14 mouse cellular contexts compared by ENCODE assay signal in the genomic region with DNA sequence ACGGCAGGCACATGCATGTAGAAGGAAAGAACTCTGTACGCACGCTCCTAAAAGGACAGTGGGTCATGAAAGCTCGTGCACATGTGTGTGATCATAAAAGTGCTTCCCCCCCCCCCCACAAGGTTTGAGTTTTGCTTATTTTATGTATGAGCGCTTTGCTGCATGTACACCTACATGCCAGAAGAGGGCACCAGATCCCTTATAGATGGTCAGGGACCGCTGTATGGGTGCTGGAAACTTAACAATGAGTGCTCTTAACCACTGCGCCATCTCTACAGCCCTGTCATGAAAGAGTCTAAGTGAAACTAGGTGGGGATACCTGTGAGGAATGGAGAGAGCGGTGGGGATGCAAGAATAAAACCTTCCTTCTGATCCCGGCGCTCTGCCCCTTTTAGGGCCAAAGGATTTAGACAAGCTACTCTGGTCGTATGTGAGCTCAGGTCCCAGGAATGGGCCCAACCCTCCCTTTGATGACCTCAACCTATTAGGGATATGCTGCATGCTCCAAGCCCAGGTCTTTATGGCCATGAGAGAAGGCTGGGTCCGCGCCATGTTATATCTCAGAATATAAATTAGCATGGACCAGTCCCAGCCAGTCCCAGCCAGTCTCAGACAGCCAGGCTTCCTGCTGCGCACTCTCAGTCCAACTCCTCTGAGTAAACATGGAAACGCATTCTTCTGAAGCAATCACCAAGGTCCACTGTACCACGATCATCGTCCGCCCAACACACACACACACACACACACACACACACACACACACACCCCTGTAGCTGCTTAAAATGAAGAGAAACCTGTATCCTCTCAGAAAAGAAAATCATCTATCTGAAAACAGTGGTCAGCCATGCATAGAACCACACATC. TPM values are rescaled to one million over a fixed set of nuclear protein-coding genes. Genes with fewer than 3 reads are reported as not detected.
A peak's percentile ranks its signal among the peaks of the same experiment; 100 is the strongest.
DNase-seq lines count a peak whose midpoint lies in the region; ATAC-seq and TF ChIP-seq lines count a peak whose summit lies in the region.
"Had no signal": no experiment of that assay in that cellular context is flagged by ENCODE, and none has a peak within 500 bp of the region (broad histone marks: within the 10 kb centered on the region; RNA-seq: fewer than 3 reads in every experiment).

No protein-coding gene starts in this region.

- 94% methylated on average over 18 of the region's 18 CpGs for WGBS in heart, embryonic 11.5 days (ENCODE audit: insufficient replicate concordance)
- WGBS in liver, adult 2 months: 76% methylated on average over 18 of the region's 18 CpGs
- 89% methylated on average over 18 of the region's 18 CpGs for WGBS in liver, embryonic 11.5 days
- WGBS in heart, postnatal 0 days: 92% methylated on average over 18 of the region's 18 CpGs
- 95% methylated on average over 18 of the region's 18 CpGs for WGBS in hindbrain, embryonic 13.5 days

- no peak overlapping the region for H3K4me2 ChIP-seq in heart, embryonic 11.5 days
- no peak overlapping the region for H3K4me2 ChIP-seq in liver, embryonic 11.5 days
- H3K4me2 ChIP-seq in heart, postnatal 0 days (ENCODE audit: low read depth, low read length): no peak overlapping the region
- no peak overlapping the region for H3K4me2 ChIP-seq in hindbrain, embryonic 13.5 days
- H3K4me2 ChIP-seq: lung, embryonic 15.5 days; midbrain, embryonic 13.5 days had no signal

- H3K4me3 ChIP-seq in heart, embryonic 11.5 days (ENCODE audit: low read depth, low read length): no peak overlapping the region
- H3K4me3 ChIP-seq in liver, adult 2 months (ENCODE audit: insufficient read depth, low read depth, low read length): no peak overlapping the region
- H3K4me3 ChIP-seq in liver, embryonic 11.5 days (ENCODE audit: low read depth, low read length): no peak overlapping the region
- no peak overlapping the region for H3K4me3 ChIP-seq in heart, postnatal 0 days (ENCODE audit: low read depth, low read length)
- no peak overlapping the region for H3K4me3 ChIP-seq in hindbrain, embryonic 13.5 days
- H3K4me3 ChIP-seq: lung, embryonic 15.5 days; midbrain, embryonic 13.5 days had no signal

- no peak overlapping the region for H3K9ac ChIP-seq in heart, embryonic 11.5 days (ENCODE audit: low read depth, low read length)
- no peak overlapping the region for H3K9ac ChIP-seq in liver, adult 2 months (ENCODE audit: low read depth, low read length)
- H3K9ac ChIP-seq in liver, embryonic 11.5 days (ENCODE audit: low read depth, low read length): no peak overlapping the region
- no peak overlapping the region for H3K9ac ChIP-seq in heart, postnatal 0 days (replicated peaks; ENCODE audit: low read depth, low read length)
- no peak overlapping the region for H3K9ac ChIP-seq in hindbrain, embryonic 13.5 days
- H3K9ac ChIP-seq: lung, embryonic 15.5 days; midbrain, embryonic 13.5 days had no signal

- H3K27me3 ChIP-seq in heart, embryonic 11.5 days (ENCODE audit: control insufficient read depth, insufficient read depth, low read length): no peaks in the 10 kb centered on the region
- no peaks in the 10 kb centered on the region for H3K27me3 ChIP-seq in liver, adult 2 months (ENCODE audit: control insufficient read depth, insufficient read depth, low read length)
- H3K27me3 ChIP-seq in liver, embryonic 11.5 days (replicated peaks; ENCODE audit: control insufficient read depth, insufficient read depth, low read length): no peaks in the 10 kb centered on the region
- no peaks in the 10 kb centered on the region for H3K27me3 ChIP-seq in heart, postnatal 0 days (ENCODE audit: control insufficient read depth, insufficient read depth, low read length)
- peaks cover 4% of the 10 kb centered on the region; the same call in 1 of the 2 replicates for H3K27me3 ChIP-seq in hindbrain, embryonic 13.5 days
- H3K27me3 ChIP-seq: lung, embryonic 15.5 days; midbrain, embryonic 13.5 days had no signal

- ATAC-seq in heart, embryonic 11.5 days (replicated peaks; ENCODE audit: insufficient number of reproducible peaks, low FRiP score, low TSS enrichment): no peak
- no peak for ATAC-seq in liver, embryonic 11.5 days (replicated peaks; ENCODE audit: low FRiP score)
- ATAC-seq in heart, postnatal 0 days (ENCODE audit: insufficient read depth, low read depth): no peak
- no peak for ATAC-seq in hindbrain, embryonic 13.5 days (ENCODE audit: low FRiP score)
- no peak for ATAC-seq in erythroid progenitor cell, adult 5-6 weeks (replicated peaks; ENCODE audit: low FRiP score, poor library complexity, severe bottlenecking)
- ATAC-seq: midbrain, embryonic 13.5 days had no signal

- no peak for TF ChIP-seq POLR2A in liver, adult 2 months (IDR thresholded peaks at IDR 0.05; ENCODE audit: extremely low read depth, insufficient read depth, low read length)

- H3K36me3 ChIP-seq in heart, embryonic 11.5 days (ENCODE audit: control insufficient read depth, insufficient read depth, low read length): no peaks in the 10 kb centered on the region
- no peaks in the 10 kb centered on the region for H3K36me3 ChIP-seq in liver, adult 2 months (ENCODE audit: control insufficient read depth, insufficient read depth, low read length)
- H3K36me3 ChIP-seq in liver, embryonic 11.5 days (ENCODE audit: control insufficient read depth, insufficient read depth, low read length): no peaks in the 10 kb centered on the region
- no peaks in the 10 kb centered on the region for H3K36me3 ChIP-seq in heart, postnatal 0 days (replicated peaks; ENCODE audit: control insufficient read depth, insufficient read depth, low read length)
- no peaks in the 10 kb centered on the region for H3K36me3 ChIP-seq in hindbrain, embryonic 13.5 days
- H3K36me3 ChIP-seq: lung, embryonic 15.5 days; midbrain, embryonic 13.5 days had no signal

- TF ChIP-seq EP300 in heart, postnatal 0 days (IDR thresholded peaks at IDR 0.05; ENCODE audit: low read depth): no peak

- H3K4me1 ChIP-seq in heart, embryonic 11.5 days (ENCODE audit: control insufficient read depth, insufficient read depth, low read length): peaks cover 56% of the 10 kb centered on the region
- peaks cover 4% of the 10 kb centered on the region; the same call in 1 of the 2 replicates for H3K4me1 ChIP-seq in liver, adult 2 months (ENCODE audit: control insufficient read depth, insufficient read depth, low read length)
- peaks cover 5% of the 10 kb centered on the region for H3K4me1 ChIP-seq in liver, embryonic 11.5 days (replicated peaks; ENCODE audit: control insufficient read depth, insufficient read depth, low read length)
- H3K4me1 ChIP-seq in heart, postnatal 0 days (ENCODE audit: control insufficient read depth, insufficient read depth): peaks cover 33% of the 10 kb centered on the region
- peaks cover 37% of the 10 kb centered on the region for H3K4me1 ChIP-seq in hindbrain, embryonic 13.5 days (replicated peaks)

- peak overlapping the region; percentile 22; the same call in 1 of the 2 replicates for H3K27ac ChIP-seq in heart, embryonic 11.5 days (ENCODE audit: low read depth, low read length)
- H3K27ac ChIP-seq in liver, adult 2 months (replicated peaks; ENCODE audit: insufficient read depth, low read depth, low read length): no peak overlapping the region
- no peak overlapping the region for H3K27ac ChIP-seq in liver, embryonic 11.5 days (ENCODE audit: low read depth, low read length)
- no peak overlapping the region for H3K27ac ChIP-seq in heart, postnatal 0 days (ENCODE audit: low read depth)
- H3K27ac ChIP-seq in hindbrain, embryonic 13.5 days: no peak overlapping the region
- H3K27ac ChIP-seq: lung, embryonic 15.5 days; midbrain, embryonic 13.5 days had no signal

- H3K79me2 ChIP-seq in liver, adult 2 months (ENCODE audit: control insufficient read depth, insufficient read depth, low read length): no peaks in the 10 kb centered on the region

- no peaks in the 10 kb centered on the region for H3K9me3 ChIP-seq in heart, embryonic 11.5 days (replicated peaks; ENCODE audit: control insufficient read depth, low read length)
- no peaks in the 10 kb centered on the region for H3K9me3 ChIP-seq in liver, embryonic 11.5 days (ENCODE audit: control insufficient read depth, low read length)
- no peaks in the 10 kb centered on the region for H3K9me3 ChIP-seq in heart, postnatal 0 days (replicated peaks; ENCODE audit: control insufficient read depth, low read length)
- H3K9me3 ChIP-seq in hindbrain, embryonic 13.5 days: no peaks in the 10 kb centered on the region
- H3K9me3 ChIP-seq: lung, embryonic 15.5 days; midbrain, embryonic 13.5 days had no signal

- no peak for DNase-seq in heart, postnatal 4 days
- peak; percentile 58 for DNase-seq in liver, adult 2 months (ENCODE audit: extremely low read depth, low read depth, low spot score)
- no peak for DNase-seq in liver, embryonic 11.5 days (ENCODE audit: low spot score)
- peak; percentile 89 for DNase-seq in ES-CJ7 (ENCODE audit: low read depth, low spot score)
- DNase-seq in heart, postnatal 0 days (ENCODE audit: low spot score): no peak

- TF ChIP-seq CTCF in liver, adult 2 months (IDR thresholded peaks at IDR 0.05; ENCODE audit: low read depth, low read length): no peak
- TF ChIP-seq CTCF in heart, postnatal 0 days (IDR thresholded peaks at IDR 0.05; ENCODE audit: low read depth): peak; percentile 21; the same call in 1 of the 2 replicates

RNA-seq across cellular contexts. Expression of gene Ppfia4, which starts 7.3 kb away (rescaled TPM):
- polyA plus RNA-seq in heart, embryonic 11.5 days (2014; fragmentation: Nextera tagmentation; extraction: Ambion mirVana): 9.4 and 9.7 TPM in 2 replicates
- 1 to 10 TPM; 7.3 to 9.2 TPM for total RNA-seq in heart, postnatal 4 days (2021)
- 0.46 and 0.67 TPM in 2 replicates for total RNA-seq in liver, adult 2 months (2014; rRNA removed)
- 0.78 and 1.4 TPM in 2 replicates for polyA plus RNA-seq in liver, adult 2 months (2012; rRNA removed)
- 1.5 and 2.1 TPM in 2 replicates for polyA plus RNA-seq in liver, embryonic 11.5 days (2014; fragmentation: Nextera tagmentation; extraction: Ambion mirVana)
- 5.2 and 12.3 TPM in 2 replicates for total RNA-seq in heart, postnatal 0 days (2014; rRNA removed; ENCODE audit: low replicate concordance)
- 6.2 and 6.4 TPM in 2 replicates for polyA plus RNA-seq in heart, postnatal 0 days (2015; fragmentation: Nextera tagmentation; extraction: Ambion mirVana)
- polyA plus RNA-seq in hindbrain, embryonic 13.5 days (2015; fragmentation: Nextera tagmentation; extraction: Ambion mirVana): 10.9 and 12.3 TPM in 2 replicates
- total RNA-seq in erythroid progenitor cell, adult 5-6 weeks (2015; ENCODE audit: low replicate concordance): 0.42 and 0.72 TPM in 2 replicates
- total RNA-seq in erythroid progenitor cell, adult 5-6 weeks (2017; ENCODE audit: low replicate concordance): 3.0 TPM in 1 of 2 replicates, not detected in the other

RNA-seq across cellular contexts. Expression of gene Tmem183a, which starts 21.8 kb away (rescaled TPM):
- polyA plus RNA-seq in heart, embryonic 11.5 days (2014; fragmentation: Nextera tagmentation; extraction: Ambion mirVana): 75.1 and 78.8 TPM in 2 replicates
- 10 to 100 TPM; 33.8 to 42.5 TPM for total RNA-seq in heart, postnatal 4 days (2021)
- 152 and 153 TPM in 2 replicates for total RNA-seq in liver, adult 2 months (2014; rRNA removed)
- 130 and 152 TPM in 2 replicates for polyA plus RNA-seq in liver, adult 2 months (2012; rRNA removed)
- polyA plus RNA-seq in liver, embryonic 11.5 days (2014; fragmentation: Nextera tagmentation; extraction: Ambion mirVana): 95.6 and 101 TPM in 2 replicates
- total RNA-seq in heart, postnatal 0 days (2014; rRNA removed; ENCODE audit: low replicate concordance): 51.8 and 59.8 TPM in 2 replicates
- polyA plus RNA-seq in heart, postnatal 0 days (2015; fragmentation: Nextera tagmentation; extraction: Ambion mirVana): 30.1 and 31.1 TPM in 2 replicates
- 122 and 128 TPM in 2 replicates for polyA plus RNA-seq in hindbrain, embryonic 13.5 days (2015; fragmentation: Nextera tagmentation; extraction: Ambion mirVana)
- total RNA-seq in erythroid progenitor cell, adult 5-6 weeks (2015; ENCODE audit: low replicate concordance): 52.0 and 62.3 TPM in 2 replicates
- total RNA-seq in erythroid progenitor cell, adult 5-6 weeks (2017; ENCODE audit: low replicate concordance): 72.4 and 84.7 TPM in 2 replicates

RNA-seq across cellular contexts. Expression of gene 4933406M09Rik, which starts 45.8 kb away (rescaled TPM):
- polyA plus RNA-seq in heart, embryonic 11.5 days (2014; fragmentation: Nextera tagmentation; extraction: Ambion mirVana): not detected in 2 replicates
- total RNA-seq in heart, postnatal 4 days (2021): not detected
- not detected in 2 replicates for total RNA-seq in liver, adult 2 months (2014; rRNA removed)
- polyA plus RNA-seq in liver, adult 2 months (2012; rRNA removed): not detected in 2 replicates
- polyA plus RNA-seq in liver, embryonic 11.5 days (2014; fragmentation: Nextera tagmentation; extraction: Ambion mirVana): not detected in 2 replicates
- total RNA-seq in heart, postnatal 0 days (2014; rRNA removed; ENCODE audit: low replicate concordance): not detected in 2 replicates
- not detected in 2 replicates for polyA plus RNA-seq in heart, postnatal 0 days (2015; fragmentation: Nextera tagmentation; extraction: Ambion mirVana)
- not detected in 2 replicates for polyA plus RNA-seq in hindbrain, embryonic 13.5 days (2015; fragmentation: Nextera tagmentation; extraction: Ambion mirVana)
- total RNA-seq in erythroid progenitor cell, adult 5-6 weeks (2015; ENCODE audit: low replicate concordance): not detected in 2 replicates
- not detected in 2 replicates for total RNA-seq in erythroid progenitor cell, adult 5-6 weeks (2017; ENCODE audit: low replicate concordance)
- total RNA-seq: layer of hippocampus, adult 18-20 months; left cerebral cortex, postnatal 25 days had no signal
- polyA plus RNA-seq: intestine, embryonic 14.5 days; lung, embryonic 15.5 days; midbrain, embryonic 13.5 days; neural tube, embryonic 11.5 days had no signal

RNA-seq across cellular contexts. Expression of gene Myog, which starts 50.2 kb away (rescaled TPM):
- polyA plus RNA-seq in heart, embryonic 11.5 days (2014; fragmentation: Nextera tagmentation; extraction: Ambion mirVana): 3.7 and 4.2 TPM in 2 replicates
- total RNA-seq in heart, postnatal 4 days (2021): under 1 TPM; 0.48 to 0.52 TPM
- total RNA-seq in liver, adult 2 months (2014; rRNA removed): not detected in 2 replicates
- polyA plus RNA-seq in liver, adult 2 months (2012; rRNA removed): not detected in 2 replicates
- polyA plus RNA-seq in liver, embryonic 11.5 days (2014; fragmentation: Nextera tagmentation; extraction: Ambion mirVana): 4.5 and 5.2 TPM in 2 replicates
- not detected in 2 replicates for total RNA-seq in heart, postnatal 0 days (2014; rRNA removed; ENCODE audit: low replicate concordance)
- polyA plus RNA-seq in heart, postnatal 0 days (2015; fragmentation: Nextera tagmentation; extraction: Ambion mirVana): 0.25 and 0.31 TPM in 2 replicates
- polyA plus RNA-seq in hindbrain, embryonic 13.5 days (2015; fragmentation: Nextera tagmentation; extraction: Ambion mirVana): 3.6 and 3.8 TPM in 2 replicates
- not detected in 2 replicates for total RNA-seq in erythroid progenitor cell, adult 5-6 weeks (2015; ENCODE audit: low replicate concordance)
- total RNA-seq in erythroid progenitor cell, adult 5-6 weeks (2017; ENCODE audit: low replicate concordance): not detected in 2 replicates
- total RNA-seq: layer of hippocampus, adult 18-20 months; left cerebral cortex, postnatal 25 days had no signal
- polyA plus RNA-seq: intestine, embryonic 14.5 days; midbrain, embryonic 13.5 days had no signal

Comparison
In these comparisons a context has a peak if more than half of its experiments do, and no peak if none do; other contexts are left out.
1. DNase-seq: peak in liver, adult 2 months (single experiment) and ES-CJ7 (single experiment); none in heart, postnatal 4 days (single experiment), liver, embryonic 11.5 days (single experiment) and heart, postnatal 0 days (single experiment).